14 mouse cellular contexts compared by ENCODE assay signal in genomic region chr2:137854494-137854893, GRCm38 (mm10).
DNase-seq lines count a peak whose midpoint lies in the region; ATAC-seq and TF ChIP-seq lines count a peak whose summit lies in the region.
"Had no signal": no experiment of that assay in that cellular context is flagged by ENCODE, and none has a peak within 500 bp of the region (broad histone marks: within the 10 kb centered on the region; RNA-seq: fewer than 3 reads in every experiment).

No protein-coding gene starts in this region.

- no peaks in the 10 kb centered on the region for H3K36me3 ChIP-seq in limb, embryonic 12.5 days
- no peaks in the 10 kb centered on the region for H3K36me3 ChIP-seq in limb, embryonic 10.5 days
- H3K36me3 ChIP-seq in myocyte (ENCODE audit: control insufficient read depth, insufficient read depth) = no peaks in the 10 kb centered on the region
- H3K36me3 ChIP-seq in hindbrain, embryonic 10.5 days = no peaks in the 10 kb centered on the region
- H3K36me3 ChIP-seq: liver, embryonic 13.5 days had no signal

- 73% methylated on average over 4 of the region's 4 CpGs for WGBS in limb, embryonic 12.5 days
- 83% methylated on average over 4 of the region's 4 CpGs for WGBS in limb, embryonic 10.5 days
- WGBS in hindbrain, embryonic 10.5 days = 91% methylated on average over 4 of the region's 4 CpGs

- ATAC-seq in limb, embryonic 12.5 days (ENCODE audit: insufficient number of reproducible peaks, insufficient read depth, low FRiP score, low TSS enrichment, low read depth) = no peak
- ATAC-seq: CD4-positive, CD25-positive, alpha-beta regulatory T cell, adult 4 months; forebrain, embryonic 16.5 days had no signal

- H3K27me3 ChIP-seq in limb, embryonic 12.5 days = no peaks in the 10 kb centered on the region
- H3K27me3 ChIP-seq in limb, embryonic 10.5 days (ENCODE audit: low read depth, poor library complexity, severe bottlenecking) = no peaks in the 10 kb centered on the region
- no peaks in the 10 kb centered on the region for H3K27me3 ChIP-seq in myocyte (ENCODE audit: control insufficient read depth, insufficient read depth, insufficient read length)
- no peaks in the 10 kb centered on the region for H3K27me3 ChIP-seq in hindbrain, embryonic 10.5 days (ENCODE audit: insufficient read depth, poor library complexity, severe bottlenecking)
- H3K27me3 ChIP-seq: liver, embryonic 13.5 days had no signal

- H3K79me2 ChIP-seq in myocyte (ENCODE audit: control insufficient read depth, insufficient read depth) = no peaks in the 10 kb centered on the region

- H3K9me3 ChIP-seq in limb, embryonic 12.5 days = no peaks in the 10 kb centered on the region
- H3K9me3 ChIP-seq in limb, embryonic 10.5 days (replicated peaks) = no peaks in the 10 kb centered on the region
- H3K9me3 ChIP-seq in hindbrain, embryonic 10.5 days = no peaks in the 10 kb centered on the region
- H3K9me3 ChIP-seq: liver, embryonic 13.5 days had no signal

- no peak overlapping the region for H3K9ac ChIP-seq in limb, embryonic 12.5 days (replicated peaks)
- H3K9ac ChIP-seq: hindbrain, embryonic 14.5 days; liver, embryonic 13.5 days had no signal

- no peak overlapping the region for H3ac ChIP-seq in myocyte (ENCODE audit: control insufficient read depth, insufficient read length)

- no peak for DNase-seq in limb, embryonic 10.5 days (ENCODE audit: low spot score)
- DNase-seq in heart, adult 18-20 months = peak; percentile 38 to 47
- peak; percentile 32 to 40 for DNase-seq in heart, postnatal 10 days
- DNase-seq in c-Kit-positive CD71-positive TER-119-positive erythroid progenitor cells, embryonic 14.5 days (ENCODE audit: low spot score) = no peak
- no peak for DNase-seq in hindbrain, embryonic 10.5 days (ENCODE audit: low spot score)
- DNase-seq: cerebellum, adult 18-20 months; gastrocnemius, postnatal 14 days; kidney, adult 2 months; liver, embryonic 13.5 days had no signal

- no peak overlapping the region for H3K4me3 ChIP-seq in limb, embryonic 12.5 days (replicated peaks)
- H3K4me3 ChIP-seq in limb, embryonic 10.5 days = no peak overlapping the region
- no peak overlapping the region for H3K4me3 ChIP-seq in myocyte
- H3K4me3 ChIP-seq in hindbrain, embryonic 10.5 days = no peak overlapping the region
- H3K4me3 ChIP-seq: liver, embryonic 13.5 days had no signal

- peak overlapping the region; percentile 35; the same call in 1 of the 2 replicates for H3K4me2 ChIP-seq in limb, embryonic 12.5 days
- H3K4me2 ChIP-seq in myocyte (ENCODE audit: low read depth) = peak overlapping the region; percentile 22
- H3K4me2 ChIP-seq: hindbrain, embryonic 14.5 days; liver, embryonic 13.5 days had no signal

- TF ChIP-seq POLR2A in myocyte (IDR thresholded peaks at IDR 0.05; ENCODE audit: insufficient read length, low read depth) = no peak

- peaks cover 16% of the 10 kb centered on the region for H3K4me1 ChIP-seq in limb, embryonic 12.5 days (replicated peaks)
- H3K4me1 ChIP-seq in limb, embryonic 10.5 days = peaks cover 24% of the 10 kb centered on the region
- H3K4me1 ChIP-seq in hindbrain, embryonic 10.5 days (replicated peaks) = no peaks in the 10 kb centered on the region
- H3K4me1 ChIP-seq: liver, embryonic 13.5 days had no signal

- peak overlapping the region; percentile 47; the same call in 1 of the 2 replicates for H3K27ac ChIP-seq in limb, embryonic 12.5 days
- no peak overlapping the region for H3K27ac ChIP-seq in limb, embryonic 10.5 days
- no peak overlapping the region for H3K27ac ChIP-seq in hindbrain, embryonic 10.5 days
- H3K27ac ChIP-seq: hindbrain, embryonic 14.5 days; liver, embryonic 13.5 days had no signal

- intact Hi-C loops in heart, postnatal 10 days (cut with DNase I) = no loop called here

TF ChIP-seq in myocyte, 11 proteins besides CTCF, POLR2A, EP300 and RAD21:
- TF ChIP-seq TCF12 (IDR thresholded peaks at IDR 0.05; ENCODE audit: insufficient read depth, poor library complexity, severe bottlenecking) (no peak), CEBPB (IDR thresholded peaks at IDR 0.05; ENCODE audit: insufficient read depth, poor library complexity, severe bottlenecking) (no peak), REST (IDR thresholded peaks at IDR 0.05; ENCODE audit: insufficient read depth, insufficient read length) (no peak), POLR2AphosphoS2 (IDR thresholded peaks at IDR 0.05; ENCODE audit: insufficient read length, low read depth) (no peak)

Comparison
In these comparisons a context has a peak if more than half of its experiments do, and no peak if none do; other contexts are left out.
1. DNase-seq: peak in heart, adult 18-20 months (2 of 2) and heart, postnatal 10 days (2 of 2); none in limb, embryonic 10.5 days (single experiment), c-Kit-positive CD71-positive TER-119-positive erythroid progenitor cells, embryonic 14.5 days (single experiment) and hindbrain, embryonic 10.5 days (single experiment).